Mouse (Mus musculus) ovary, postnatal 10 days (tissue): ENCODE measurements around the gene Cox7c.
"Not testable (repeated sequence)": the region's sequence is repeated elsewhere in the genome, so short reads cannot be mapped to it uniquely, and the experiment has no call there.

Source experiments
- DNase-seq: peaks from one replicate; pipeline ENCODE4 v3.0.0; 2022; ENCODE audit warnings: low spot score

Gene Cox7c

GRCm38 (mm10) chr13:86046254-86046951, at the start of gene Cox7c:
Gene Cox7c (minus strand): TSS chr13:86046904.
- peak; percentile 44 for DNase-seq

DNA sequence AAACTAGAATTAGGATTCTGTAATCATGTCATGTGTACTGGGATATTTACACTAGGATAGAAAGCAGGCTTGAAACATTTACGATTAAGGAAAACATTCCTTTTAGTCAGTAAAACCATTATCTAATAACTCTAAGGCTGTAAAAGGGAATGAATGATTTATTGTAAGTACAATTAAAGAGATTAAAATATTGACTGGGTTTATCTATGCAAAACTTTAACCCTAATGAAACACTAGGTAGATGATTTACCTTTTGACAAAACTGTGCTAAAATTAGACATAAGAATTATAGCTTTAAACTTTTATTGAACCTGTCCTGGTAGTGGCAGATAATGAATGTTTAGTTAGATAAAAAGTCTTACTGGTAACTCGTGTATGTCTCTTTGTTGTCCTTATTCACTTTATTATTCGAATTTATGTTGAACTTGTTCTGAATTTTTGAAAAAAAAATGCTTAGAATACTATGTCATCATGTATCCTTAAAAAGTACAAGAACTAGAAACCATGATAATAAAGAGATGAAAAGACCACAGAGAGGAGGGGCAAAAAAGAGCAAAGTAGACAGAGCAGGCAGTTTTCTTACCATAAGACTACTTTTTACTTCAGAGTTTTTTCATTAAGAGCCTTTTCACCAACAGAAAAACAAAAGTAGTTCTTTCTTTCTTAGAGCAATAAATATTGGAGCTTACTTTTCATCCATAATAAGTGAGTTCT, 21.5 kb upstream of the Cox7c start:
- DNase-seq, result no peak

- DNase-seq, result no peak
Measured at GRCm38 (mm10) chr13:86067508-86067907, 20.8 kb upstream of the Cox7c start.

DNA sequence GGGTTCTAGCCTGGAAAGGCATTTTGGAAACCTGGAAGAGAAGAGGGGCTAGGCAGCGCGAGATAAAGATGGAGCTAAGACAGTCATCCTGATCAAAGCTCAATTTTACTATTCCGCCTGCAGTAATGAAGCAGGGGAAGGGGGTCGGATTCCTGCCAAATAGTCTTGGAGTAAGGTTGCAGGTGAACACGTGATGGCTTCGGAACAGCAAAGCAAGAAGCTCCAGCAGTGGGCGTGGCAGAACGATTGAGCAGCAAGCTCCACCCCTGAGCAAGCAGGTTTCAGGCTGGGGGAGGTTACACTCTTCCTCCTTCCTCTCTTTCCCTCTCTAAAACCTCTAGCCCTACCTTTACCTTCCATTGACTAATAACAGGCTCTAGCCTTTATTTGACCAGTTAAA, 7.4 kb upstream of the Cox7c start:
- DNase-seq, result not testable (repeated sequence)

- no peak for DNase-seq
Measured at GRCm38 (mm10) chr13:86004907-86005675, 41.6 kb downstream of the Cox7c start.
